Mouse (Mus musculus): ENCODE measurements around the gene Unkl. TPM values are rescaled to one million over a fixed set of nuclear protein-coding genes. Genes with fewer than 3 reads are reported as not detected.
A peak's percentile ranks its signal among the peaks of the same experiment; 100 is the strongest.
"Not testable (repeated sequence)": the region's sequence is repeated elsewhere in the genome, so short reads cannot be mapped to it uniquely, and the experiment has no call there.

Unkl gene
- polyA plus RNA-seq, 1 experiment from 2014 or later = 8.8 TPM

GRCm38 (mm10) chr17:25220746-25221145, 32.5 kb downstream of the Unkl start:
- H3K36me3 ChIP-seq (replicated peaks) = peaks cover 16% of the 10 kb centered on the region
- no peak overlapping the region; the same call in 1 of the 2 replicates for H3K4me2 ChIP-seq
- 82% methylated on average over 1 of the region's 1 CpGs for WGBS (ENCODE audit: insufficient replicate concordance)
- H3K27me3 ChIP-seq = no peaks in the 10 kb centered on the region
- H3K4me1 ChIP-seq (replicated peaks) = peaks cover 52% of the 10 kb centered on the region
- H3K27ac ChIP-seq (replicated peaks) = peak overlapping the region; percentile 93; the same call in 1 of the 2 replicates
- no peak for ATAC-seq (ENCODE audit: insufficient read depth)
- 0 out of 2 replicates have a peak overlapping the region, but pooled peaks have one; percentile 70 for H3K9ac ChIP-seq
- no peaks in the 10 kb centered on the region for H3K9me3 ChIP-seq (replicated peaks)
- no peak overlapping the region for H3K4me3 ChIP-seq (replicated peaks)

- peak; percentile 77 for ATAC-seq (ENCODE audit: insufficient read depth)
- no peaks in the 10 kb centered on the region for H3K9me3 ChIP-seq (replicated peaks)
- H3K27me3 ChIP-seq = no peaks in the 10 kb centered on the region
- H3K4me1 ChIP-seq (replicated peaks) = peaks cover 64% of the 10 kb centered on the region
- WGBS (ENCODE audit: insufficient replicate concordance) = under 1% methylated on average over 21 of the region's 30 CpGs
- peak overlapping the region; percentile 93 for H3K27ac ChIP-seq (replicated peaks)
- peak overlapping the region; percentile 70 for H3K9ac ChIP-seq
- H3K4me2 ChIP-seq = peak overlapping the region; percentile 89
- H3K4me3 ChIP-seq (replicated peaks) = peak overlapping the region; percentile 80
- peaks cover 25% of the 10 kb centered on the region for H3K36me3 ChIP-seq (replicated peaks)
Measured at GRCm38 (mm10) chr17:25221821-25222503, 33.8 kb downstream of the Unkl start.

- H3K36me3 ChIP-seq (replicated peaks) = peaks cover 27% of the 10 kb centered on the region
- H3K9ac ChIP-seq = peak overlapping the region; percentile 88
- ATAC-seq (ENCODE audit: insufficient read depth) = peak; percentile 67
- peak overlapping the region; percentile 95 for H3K27ac ChIP-seq (replicated peaks)
- peaks cover 69% of the 10 kb centered on the region for H3K4me1 ChIP-seq (replicated peaks)
- H3K4me2 ChIP-seq = peak overlapping the region; percentile 89
- not testable (repeated sequence) for H3K27me3 ChIP-seq; H3K9me3 ChIP-seq (replicated peaks)
- H3K4me3 ChIP-seq (replicated peaks) = peak overlapping the region; percentile 80
- WGBS (ENCODE audit: insufficient replicate concordance) = 3% methylated on average over 14 of the region's 28 CpGs
Measured at GRCm38 (mm10) chr17:25222504-25222940, 34.3 kb downstream of the Unkl start.

- H3K36me3 ChIP-seq (replicated peaks) = peaks cover 33% of the 10 kb centered on the region
- H3K9ac ChIP-seq = peak overlapping the region; percentile 88
- peaks cover 75% of the 10 kb centered on the region for H3K4me1 ChIP-seq (replicated peaks)
- peak overlapping the region; percentile 95 for H3K27ac ChIP-seq (replicated peaks)
- peak overlapping the region; percentile 80 for H3K4me3 ChIP-seq (replicated peaks)
- H3K4me2 ChIP-seq = peak overlapping the region; percentile 85
- no peaks in the 10 kb centered on the region for H3K27me3 ChIP-seq
- 8% methylated on average over 6 of the region's 6 CpGs for WGBS (ENCODE audit: insufficient replicate concordance)
- H3K9me3 ChIP-seq (replicated peaks) = no peaks in the 10 kb centered on the region
- ATAC-seq (ENCODE audit: insufficient read depth) = peak; percentile 61
Measured at GRCm38 (mm10) chr17:25222951-25223601, 34.9 kb downstream of the Unkl start.

GRCm38 (mm10) chr17:25224586-25225222, 36.5 kb downstream of the Unkl start:
- H3K4me2 ChIP-seq = peak overlapping the region; percentile 85
- peaks cover 39% of the 10 kb centered on the region for H3K36me3 ChIP-seq (replicated peaks)
- H3K9me3 ChIP-seq (replicated peaks) = no peaks in the 10 kb centered on the region
- H3K4me3 ChIP-seq (replicated peaks) = peak overlapping the region; percentile 80
- no peak for ATAC-seq (ENCODE audit: insufficient read depth)
- H3K4me1 ChIP-seq (replicated peaks) = peaks cover 89% of the 10 kb centered on the region
- H3K27ac ChIP-seq (replicated peaks) = peak overlapping the region; percentile 95
- H3K27me3 ChIP-seq = no peaks in the 10 kb centered on the region
- 50% methylated on average over 7 of the region's 7 CpGs for WGBS (ENCODE audit: insufficient replicate concordance)
- H3K9ac ChIP-seq = peak overlapping the region; percentile 88

GRCm38 (mm10) chr17:25225659-25226058, 37.5 kb downstream of the Unkl start:
- Histone ChIP-seq H3K4me1 (replicated peaks) (peaks cover 84% of the 10 kb centered on the region), H3K9me3 (replicated peaks) (no peaks in the 10 kb centered on the region), H3K27me3 (no peaks in the 10 kb centered on the region), H3K4me2 (peak overlapping the region; percentile 85), H3K4me3 (replicated peaks) (peak overlapping the region; percentile 80), H3K9ac (peak overlapping the region; percentile 88), H3K27ac (replicated peaks) (peak overlapping the region; percentile 95), H3K36me3 (replicated peaks) (peaks cover 49% of the 10 kb centered on the region)
- 29% methylated on average over 4 of the region's 4 CpGs for WGBS (ENCODE audit: insufficient replicate concordance)
- peak; percentile 58 for ATAC-seq (ENCODE audit: insufficient read depth)

GRCm38 (mm10) chr17:25227991-25228390, 39.8 kb downstream of the Unkl start:
- 82% methylated on average over 5 of the region's 5 CpGs for WGBS (ENCODE audit: insufficient replicate concordance)
- Histone ChIP-seq H3K9ac (no peak overlapping the region), H3K9me3 (replicated peaks) (no peaks in the 10 kb centered on the region), H3K4me3 (replicated peaks) (no peak overlapping the region), H3K27me3 (no peaks in the 10 kb centered on the region), H3K4me1 (replicated peaks) (peaks cover 64% of the 10 kb centered on the region), H3K4me2 (no peak overlapping the region; the same call in 1 of the 2 replicates), H3K36me3 (replicated peaks) (peaks cover 58% of the 10 kb centered on the region), H3K27ac (replicated peaks) (0 out of 2 replicates have a peak overlapping the region, but pooled peaks have one; percentile 95)
- no peak for ATAC-seq (ENCODE audit: insufficient read depth)

GRCm38 (mm10) chr17:25230014-25230655, 41.9 kb downstream of the Unkl start:
- H3K9ac ChIP-seq; H3K27me3 ChIP-seq; H3K9me3 ChIP-seq (replicated peaks); ATAC-seq (ENCODE audit: insufficient read depth); H3K4me2 ChIP-seq; H3K27ac ChIP-seq (replicated peaks); H3K4me3 ChIP-seq (replicated peaks): not testable (repeated sequence)
- peaks cover 43% of the 10 kb centered on the region for H3K4me1 ChIP-seq (replicated peaks)
- H3K36me3 ChIP-seq (replicated peaks) = peaks cover 64% of the 10 kb centered on the region
- WGBS (ENCODE audit: insufficient replicate concordance) = 66% methylated on average over 17 of the region's 17 CpGs

- Histone ChIP-seq H3K36me3 (replicated peaks) (peaks cover 70% of the 10 kb centered on the region), H3K4me1 (replicated peaks) (peaks cover 37% of the 10 kb centered on the region), H3K9ac (no peak overlapping the region), H3K4me3 (replicated peaks) (no peak overlapping the region), H3K27ac (replicated peaks) (no peak overlapping the region), H3K4me2 (no peak overlapping the region), H3K27me3 (no peaks in the 10 kb centered on the region), H3K9me3 (replicated peaks) (no peaks in the 10 kb centered on the region)
- 89% methylated on average over 3 of the region's 3 CpGs for WGBS (ENCODE audit: insufficient replicate concordance)
- no peak for ATAC-seq (ENCODE audit: insufficient read depth)
Measured at GRCm38 (mm10) chr17:25230700-25231099, 42.5 kb downstream of the Unkl start.

- not testable (repeated sequence) for H3K27ac ChIP-seq (replicated peaks); H3K4me2 ChIP-seq; H3K9me3 ChIP-seq (replicated peaks); ATAC-seq (ENCODE audit: insufficient read depth); H3K9ac ChIP-seq; H3K27me3 ChIP-seq; H3K4me3 ChIP-seq (replicated peaks)
- H3K4me1 ChIP-seq (replicated peaks) = peaks cover 28% of the 10 kb centered on the region
- H3K36me3 ChIP-seq (replicated peaks) = peaks cover 71% of the 10 kb centered on the region
- WGBS (ENCODE audit: insufficient replicate concordance) = 89% methylated on average over 7 of the region's 11 CpGs
Measured at GRCm38 (mm10) chr17:25231621-25232020, 43.4 kb downstream of the Unkl start.

Data from liver, embryonic 15.5 days (tissue).